Mouse (Mus musculus) kidney, adult 2 months (tissue): ENCODE results near the gene Zfp94.

Experiments used
- CTCF ChIP-seq: fragments of 200-500 bp; conservative IDR thresholded peaks from 2 replicates; pipeline ENCODE4 v1.5.1; 2011; ENCODE audit warnings: low read depth, mild to moderate bottlenecking, control low read depth, low read length, moderate library complexity, mixed read lengths; ENCODE audit not compliant: insufficient read depth, insufficient read length
- POLR2A ChIP-seq: fragments of 200-500 bp; IDR thresholded peaks from one replicate; pipeline ENCODE4 v1.6.1; 2011; ENCODE audit warnings: low read depth, low read length, control low read depth

DNA sequence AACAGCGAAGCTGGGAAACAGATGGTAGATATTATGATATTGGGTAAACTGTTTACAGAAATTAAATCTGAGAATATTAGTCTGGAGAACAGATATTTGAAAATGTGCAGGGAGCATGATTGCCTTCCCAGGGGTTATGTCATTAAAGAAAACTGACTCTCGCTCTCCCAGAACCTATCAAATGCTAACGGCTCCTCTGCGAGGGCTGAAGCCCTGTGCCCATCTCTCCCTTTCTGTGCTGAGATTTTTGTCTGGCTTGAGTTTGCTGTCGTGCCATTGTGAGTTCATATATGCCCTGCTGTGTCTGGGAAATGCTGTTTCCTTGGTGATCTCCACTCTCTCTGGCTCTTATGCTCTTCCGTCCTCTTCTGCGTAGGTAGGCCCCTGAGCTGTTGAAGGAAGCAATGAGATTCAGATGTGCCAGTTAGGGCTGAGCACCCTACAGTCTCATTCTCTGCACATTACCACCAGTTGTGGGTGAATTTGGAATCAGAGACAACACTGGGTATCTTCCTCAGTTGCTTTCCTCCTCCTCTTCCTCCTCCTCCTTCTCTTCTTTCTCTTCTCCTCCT is 27.3 kb upstream of the Zfp94 start:
- TF ChIP-seq POLR2A (no peak), CTCF (no peak)
